Mouse (Mus musculus) ES-E14 (cell line): Measurements from ENCODE around the gene Gadd45b. TPM values are rescaled to one million over a fixed set of nuclear protein-coding genes. Genes with fewer than 3 reads are reported as not detected.

Experiments used
- DNase-seq: peaks from one replicate; pipeline ENCODE4 v3.0.0-alpha.2; 2013; ENCODE audit warnings: low read depth, low spot score
- H3K27ac ChIP-seq: 2 replicates; pipeline ENCODE4 v1.5.1; 2012; ENCODE audit warnings: low read depth, mild to moderate bottlenecking, low read length, moderate library complexity, mixed read lengths; ENCODE audit not compliant: poor library complexity, insufficient read depth, severe bottlenecking
- H3K36me3 ChIP-seq: 2 replicates; pipeline ENCODE4 v1.6.1; 2012; ENCODE audit warnings: mild to moderate bottlenecking, low read length, moderate library complexity, mixed read lengths; ENCODE audit not compliant: control insufficient read depth, poor library complexity, insufficient read depth, severe bottlenecking
- H3K4me1 ChIP-seq, 2 experiments: fragments of 150-350 bp in 1 of 2; sonication (generic) in 1 of 2; 2 replicates each; pipeline ENCODE4 v1.6.1; 2012; ENCODE audit warnings: low read length in 2 of 2, mild to moderate bottlenecking in 1 of 2, mixed read lengths in 1 of 2; ENCODE audit not compliant: control insufficient read depth in 2 of 2, insufficient read depth in 2 of 2, poor library complexity in 1 of 2
- H3K4me3 ChIP-seq, 2 experiments: fragments of 150-350 bp in 1 of 2; sonication (generic) in 1 of 2; 2 replicates each; pipeline ENCODE4 v1.5.1; 2012; ENCODE audit warnings: low read length in 2 of 2, low read depth in 1 of 2, mild to moderate bottlenecking in 1 of 2, mixed read lengths in 1 of 2; ENCODE audit not compliant: insufficient read depth in 1 of 2, poor library complexity in 1 of 2, severe bottlenecking in 1 of 2
- H3K9ac ChIP-seq: 2 replicates; pipeline ENCODE4 v1.6.1; 2012; ENCODE audit warnings: low read depth, mild to moderate bottlenecking, low read length, mixed read lengths; ENCODE audit not compliant: poor library complexity, insufficient read depth, severe bottlenecking
- H3K9me3 ChIP-seq: fragments of 150-350 bp; sonication (generic); 2 replicates; pipeline ENCODE4 v1.6.1; 2012; ENCODE audit warnings: low read depth, mild to moderate bottlenecking, low read length; ENCODE audit not compliant: control insufficient read depth, insufficient read depth
- CHD2 ChIP-seq: IDR thresholded peaks from 2 replicates; pipeline ENCODE4 v1.6.1; 2014; ENCODE audit warnings: mild to moderate bottlenecking, low read depth, low read length, inconsistent platforms
- HCFC1 ChIP-seq: IDR thresholded peaks from 2 replicates; pipeline ENCODE4 v1.6.1; 2012; ENCODE audit warnings: low read length, inconsistent platforms, borderline replicate concordance; ENCODE audit not compliant: insufficient read depth
- MAFK ChIP-seq: IDR thresholded peaks from 2 replicates; pipeline ENCODE4 v1.6.1; 2014; ENCODE audit warnings: mild to moderate bottlenecking, low read depth, low read length, inconsistent platforms; ENCODE audit not compliant: insufficient read depth
- ZC3H11A ChIP-seq: IDR thresholded peaks from 2 replicates; pipeline ENCODE4 v1.6.1; 2012; ENCODE audit warnings: low read depth, mild to moderate bottlenecking, inconsistent platforms, low read length, borderline replicate concordance
- ZNF384 ChIP-seq: IDR thresholded peaks from 2 replicates; pipeline ENCODE4 v1.6.1; 2012; ENCODE audit warnings: low read depth, low read length, inconsistent platforms
- in situ Hi-C, 2 experiments: fragments of 600-800 bp; cut with MboI; formaldehyde crosslinking; loops; one replicate each; pipeline ENCODE4 v1.15.1; 2025; ENCODE audit warnings: low sequenced_read_pairs in 2 of 2, inconsistent platforms in 1 of 2; ENCODE audit not compliant: unreplicated experiment in 2 of 2
- total RNA-seq: library from RNA; depleted of rRNA; stranded (reverse); fragments of 300-350 nt; gene quantifications from 2 replicates; pipeline ENCODE4 v1.2.3, GENCODE M21; 2012

Gene Gadd45b
- total RNA-seq, 1 experiment = 36.0 TPM

GRCm38 (mm10) chr10:80901409-80902272 lies 28.2 kb upstream of the Gadd45b start:
- Histone ChIP-seq H3K9ac (0 out of 2 replicates have a peak overlapping the region, but pooled peaks have one; percentile 3), H3K27ac (no peak overlapping the region), H3K4me1 (peaks cover 0 to 22% of the 10 kb centered on the region in 2 experiments; a peak in 1 of 4 replicates), H3K9me3 (no peaks in the 10 kb centered on the region), H3K4me3 (0 out of 4 replicates have a peak overlapping the region, but pooled peaks of 1 of the 2 experiments have one; percentile 10), H3K36me3 (peaks cover 45% of the 10 kb centered on the region)
- no peak for DNase-seq
- in situ Hi-C loops = no loop called here
- TF ChIP-seq ZC3H11A (no peak), MAFK (no peak), HCFC1 (no peak), CHD2 (no peak)

- no peak for DNase-seq
- TF ChIP-seq MAFK (no peak), HCFC1 (no peak), CHD2 (no peak), ZC3H11A (no peak), ZNF384 (no peak)
- Histone ChIP-seq H3K9me3 (no peaks in the 10 kb centered on the region), H3K36me3 (peaks cover 46% of the 10 kb centered on the region), H3K9ac (no peak overlapping the region), H3K4me1 (peaks cover 0 to 18% of the 10 kb centered on the region in 2 experiments; a peak in 1 of 4 replicates), H3K4me3 (no peak overlapping the region), H3K27ac (no peak overlapping the region)
- in situ Hi-C loops = no loop called here
Observed at GRCm38 (mm10) chr10:80902273-80902940, 27.5 kb upstream of the Gadd45b start.

GRCm38 (mm10) chr10:80903282-80903681 lies 26.6 kb upstream of the Gadd45b start:
- peaks cover 53% of the 10 kb centered on the region for H3K36me3 ChIP-seq

GRCm38 (mm10) chr10:80904004-80904693 lies 25.7 kb upstream of the Gadd45b start:
- Histone ChIP-seq H3K36me3 (peaks cover 54% of the 10 kb centered on the region), H3K27ac (no peak overlapping the region), H3K4me3 (peak overlapping the region in 1 of 2 experiments; percentile 12; a peak in 1 of 4 replicates), H3K9ac (no peak overlapping the region), H3K9me3 (no peaks in the 10 kb centered on the region), H3K4me1 (peaks cover 0 to 12% of the 10 kb centered on the region in 2 experiments; a peak in 1 of 4 replicates)
- in situ Hi-C loops = no loop called here
- no peak for DNase-seq
- TF ChIP-seq ZNF384 (no peak), ZC3H11A (no peak), CHD2 (no peak), MAFK (no peak), HCFC1 (no peak)

More at GRCm38 (mm10) chr10:80903282-80903681, 26.6 kb upstream of the Gadd45b start:
- Histone ChIP-seq H3K27ac (no peak overlapping the region), H3K9ac (no peak overlapping the region), H3K4me1 (peaks cover 0 to 14% of the 10 kb centered on the region in 2 experiments; a peak in 1 of 4 replicates), H3K9me3 (no peaks in the 10 kb centered on the region), H3K4me3 (no peak overlapping the region)
- TF ChIP-seq ZNF384 (no peak), HCFC1 (no peak), CHD2 (no peak), ZC3H11A (no peak), MAFK (no peak)
- no peak for DNase-seq
- in situ Hi-C loops = no loop called here
